Mouse (Mus musculus): Measurements from ENCODE around the gene Cacng3. TPM values are rescaled to one million over a fixed set of nuclear protein-coding genes. Genes with fewer than 3 reads are reported as not detected.

Gene Cacng3
- not detected for polyA plus RNA-seq (2014; fragmentation: Illumina TruSeq; extraction: RNeasy Lipid Tissue Mini Kit (QIAGEN cat#74804); ENCODE audit: low read depth, low replicate concordance)

GRCm38 (mm10) chr7:122670442-122670872 lies at the start of gene Cacng3:
Gene Cacng3, plus strand, starts transcription at chr7:122670492.

